Mouse (Mus musculus): ENCODE measurements around the gene Acta1. TPM values are rescaled to one million over a fixed set of nuclear protein-coding genes. Genes with fewer than 3 reads are reported as not detected.

The Acta1 gene
- total RNA-seq, 1 experiment, result 33.9 TPM

DNA sequence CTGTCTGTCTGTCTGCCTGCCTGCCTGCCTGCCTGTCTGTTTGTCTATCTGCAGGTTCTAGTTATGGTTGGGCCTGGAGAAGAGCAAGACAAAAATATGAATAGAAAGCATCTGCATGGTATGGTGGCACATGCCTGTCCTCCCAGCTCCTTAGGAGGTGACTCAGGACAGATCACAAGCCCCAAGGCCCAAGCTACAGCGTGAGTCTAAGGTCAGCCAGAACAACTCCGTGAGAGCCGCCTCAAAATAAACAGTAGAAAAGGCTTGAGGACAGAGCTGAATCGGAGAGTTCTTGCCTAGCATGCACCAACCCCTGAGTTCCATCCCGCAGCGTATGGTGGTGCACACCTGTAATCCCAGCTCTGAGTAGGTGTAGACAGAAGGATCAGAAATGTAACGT lies 28.8 kb downstream of the Acta1 start:
- no peak for DNase-seq (ENCODE audit: low read depth, low spot score)
- Histone ChIP-seq H3K4me1 (ENCODE audit: control insufficient read depth in 2 of 2, insufficient read depth in 2 of 2, low read length in 2 of 2, poor library complexity in 1 of 2) (no peaks in the 10 kb centered on the region), H3K4me3 (ENCODE audit: insufficient read depth in 1 of 2, low read depth in 1 of 2, low read length in 2 of 2, poor library complexity in 1 of 2, severe bottlenecking in 1 of 2) (no peak overlapping the region), H3K27ac (ENCODE audit: insufficient read depth, low read depth, low read length, poor library complexity, severe bottlenecking) (no peak overlapping the region), H3K9me3 (ENCODE audit: control insufficient read depth, insufficient read depth, low read depth, low read length) (no peaks in the 10 kb centered on the region), H3K36me3 (ENCODE audit: control insufficient read depth, insufficient read depth, low read length, poor library complexity, severe bottlenecking) (no peaks in the 10 kb centered on the region), H3K9ac (ENCODE audit: insufficient read depth, low read depth, low read length, poor library complexity, severe bottlenecking) (no peak overlapping the region)
- no peak for TF ChIP-seq ZC3H11A (IDR thresholded peaks at IDR 0.05; ENCODE audit: borderline replicate concordance, low read depth, low read length)
- TF ChIP-seq CHD2 (IDR thresholded peaks at IDR 0.05; ENCODE audit: low read depth, low read length), result no peak
- TF ChIP-seq MAFK (IDR thresholded peaks at IDR 0.05; ENCODE audit: insufficient read depth, low read depth, low read length), result no peak
- TF ChIP-seq ZNF384 (IDR thresholded peaks at IDR 0.05; ENCODE audit: low read depth, low read length), result no peak
- TF ChIP-seq HCFC1 (IDR thresholded peaks at IDR 0.05; ENCODE audit: borderline replicate concordance, insufficient read depth, low read length), result no peak
- in situ Hi-C loops (cut with MboI; ENCODE audit: low sequenced_read_pairs in 2 of 2, unreplicated experiment in 2 of 2), result no loop called here

DNA sequence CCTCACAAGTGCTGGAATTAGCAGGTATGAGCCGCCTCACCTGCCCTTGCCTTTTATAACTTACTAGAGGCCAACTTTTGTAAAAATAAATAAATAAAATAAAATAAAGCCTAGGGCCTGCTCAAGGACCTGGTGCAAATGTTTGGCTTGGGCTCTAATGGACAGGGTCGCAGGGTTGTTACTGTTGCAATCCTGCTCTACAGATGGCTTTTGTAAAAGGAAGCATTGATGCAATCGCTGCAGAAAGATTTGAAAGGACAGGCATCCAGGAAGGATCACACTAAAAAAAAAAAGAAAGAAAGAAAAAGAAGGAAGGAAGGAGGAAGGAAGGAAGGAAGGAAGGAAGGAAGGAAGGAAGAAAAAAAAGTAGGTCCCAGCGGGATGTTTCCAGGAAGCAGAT lies 34.2 kb downstream of the Acta1 start:
- TF ChIP-seq ZNF384 (IDR thresholded peaks at IDR 0.05; ENCODE audit: low read depth, low read length), result no peak
- TF ChIP-seq HCFC1 (IDR thresholded peaks at IDR 0.05; ENCODE audit: borderline replicate concordance, insufficient read depth, low read length), result no peak
- no peak for TF ChIP-seq MAFK (IDR thresholded peaks at IDR 0.05; ENCODE audit: insufficient read depth, low read depth, low read length)
- TF ChIP-seq ZC3H11A (IDR thresholded peaks at IDR 0.05; ENCODE audit: borderline replicate concordance, low read depth, low read length), result no peak
- no peak for TF ChIP-seq CHD2 (IDR thresholded peaks at IDR 0.05; ENCODE audit: low read depth, low read length)
- no peaks in the 10 kb centered on the region for H3K36me3 ChIP-seq (ENCODE audit: control insufficient read depth, insufficient read depth, low read length, poor library complexity, severe bottlenecking)
- DNase-seq (ENCODE audit: low read depth, low spot score), result no peak
- no peak overlapping the region; a peak in 1 of 4 replicates for H3K4me3 ChIP-seq (ENCODE audit: insufficient read depth in 1 of 2, low read depth in 1 of 2, low read length in 2 of 2, poor library complexity in 1 of 2, severe bottlenecking in 1 of 2)
- no peak overlapping the region for H3K27ac ChIP-seq (ENCODE audit: insufficient read depth, low read depth, low read length, poor library complexity, severe bottlenecking)
- H3K9me3 ChIP-seq (ENCODE audit: control insufficient read depth, insufficient read depth, low read depth, low read length), result no peaks in the 10 kb centered on the region
- H3K4me1 ChIP-seq (ENCODE audit: control insufficient read depth in 2 of 2, insufficient read depth in 2 of 2, low read length in 2 of 2, poor library complexity in 1 of 2), result peaks cover 4 to 5% of the 10 kb centered on the region in 2 experiments; a peak in 1 of 4 replicates
- H3K9ac ChIP-seq (ENCODE audit: insufficient read depth, low read depth, low read length, poor library complexity, severe bottlenecking), result no peak overlapping the region
- in situ Hi-C loops (cut with MboI; ENCODE audit: low sequenced_read_pairs in 2 of 2, unreplicated experiment in 2 of 2), result no loop called here

DNA sequence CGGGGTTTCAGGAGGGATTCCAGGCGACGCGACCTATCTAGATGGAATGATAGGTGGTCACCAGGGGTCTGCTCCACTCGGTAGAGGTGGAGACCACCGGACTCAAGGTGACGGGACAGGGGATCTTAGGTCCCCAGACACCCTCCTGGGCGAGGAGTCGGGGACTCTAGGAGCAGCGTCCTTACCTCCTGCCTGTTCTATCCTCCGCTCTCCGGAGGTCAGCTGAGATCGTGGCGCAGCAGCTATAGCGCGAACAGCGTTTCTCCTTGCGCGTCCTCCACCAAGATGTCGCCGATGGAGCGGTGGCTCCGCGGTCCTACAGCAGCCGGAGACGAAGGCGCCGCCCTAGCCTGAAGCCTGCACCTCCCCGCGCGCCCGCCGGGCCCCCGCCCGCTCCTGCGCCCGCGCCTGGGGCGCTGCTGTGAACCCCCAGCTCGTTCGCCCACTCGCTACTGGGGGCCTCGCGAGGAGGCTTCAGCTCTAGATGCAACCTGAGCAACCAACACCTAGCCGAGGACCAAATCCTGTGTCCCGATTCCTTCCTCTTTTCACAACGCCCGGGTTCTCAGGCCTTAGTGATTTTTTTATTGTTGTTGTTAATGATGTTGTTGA lies 34.8 kb downstream of the Acta1 start, which contains the start of gene Ccsap:
Gene Ccsap, minus strand, starts transcription at position 562 of the 612 bp plus-strand sequence.
- Histone ChIP-seq H3K4me3 (ENCODE audit: insufficient read depth in 1 of 2, low read depth in 1 of 2, low read length in 2 of 2, poor library complexity in 1 of 2, severe bottlenecking in 1 of 2) (peak within 1 kb of the TSS; percentile 83 to 99), H3K9me3 (ENCODE audit: control insufficient read depth, insufficient read depth, low read depth, low read length) (no peaks in the 10 kb centered on the region), H3K9ac (ENCODE audit: insufficient read depth, low read depth, low read length, poor library complexity, severe bottlenecking) (peak within 1 kb of the TSS; percentile 87), H3K36me3 (ENCODE audit: control insufficient read depth, insufficient read depth, low read length, poor library complexity, severe bottlenecking) (no peaks in the 10 kb centered on the region), H3K4me1 (ENCODE audit: control insufficient read depth in 2 of 2, insufficient read depth in 2 of 2, low read length in 2 of 2, poor library complexity in 1 of 2) (peaks cover 4 to 6% of the 10 kb centered on the region in 2 experiments; a peak in 1 of 4 replicates), H3K27ac (ENCODE audit: insufficient read depth, low read depth, low read length, poor library complexity, severe bottlenecking) (no peak within 1 kb of the TSS)
- no peak for DNase-seq (ENCODE audit: low read depth, low spot score)
- in situ Hi-C loops (cut with MboI; ENCODE audit: low sequenced_read_pairs in 2 of 2, unreplicated experiment in 2 of 2), result no loop called here
- TF ChIP-seq ZNF384 (IDR thresholded peaks at IDR 0.05; ENCODE audit: low read depth, low read length) (no peak), MAFK (IDR thresholded peaks at IDR 0.05; ENCODE audit: insufficient read depth, low read depth, low read length) (no peak), ZC3H11A (IDR thresholded peaks at IDR 0.05; ENCODE audit: borderline replicate concordance, low read depth, low read length) (no peak), CHD2 (IDR thresholded peaks at IDR 0.05; ENCODE audit: low read depth, low read length) (no peak), HCFC1 (IDR thresholded peaks at IDR 0.05; ENCODE audit: borderline replicate concordance, insufficient read depth, low read length) (no peak)

DNA sequence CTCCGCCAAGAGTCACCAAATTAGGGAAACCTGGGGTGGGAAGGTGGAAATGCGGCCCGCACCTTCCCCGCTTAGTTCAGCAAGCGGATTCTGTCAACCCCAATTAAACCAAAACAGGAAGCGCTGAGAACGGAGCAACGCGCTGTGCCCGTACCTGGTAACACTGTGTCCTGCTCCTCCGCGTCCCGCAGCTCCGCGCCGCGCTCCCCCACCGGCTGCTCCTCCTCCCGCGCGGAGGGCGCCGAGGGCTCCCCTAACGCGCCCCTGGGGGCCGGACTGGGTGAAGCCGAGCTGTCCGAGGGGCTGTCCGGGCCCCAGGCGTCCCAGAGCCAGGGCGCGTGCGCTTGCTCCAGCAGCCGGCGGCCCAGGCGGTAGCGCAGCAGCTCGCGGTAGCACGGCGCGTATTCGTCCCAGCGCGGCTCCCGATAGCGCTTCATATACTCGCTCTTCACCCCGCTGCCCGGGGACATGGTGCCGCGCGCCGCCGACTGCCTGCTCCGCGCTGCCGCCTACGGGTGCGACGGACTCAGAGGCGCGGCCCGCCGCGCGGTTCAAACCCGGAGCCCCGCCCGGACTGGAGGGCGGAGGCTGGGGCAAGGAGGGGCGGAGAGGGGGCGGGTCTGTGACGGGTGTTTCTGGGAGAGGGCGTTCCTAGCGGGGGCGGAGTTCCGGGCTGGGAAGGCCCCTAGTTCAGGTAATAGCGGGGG lies 35.5 kb downstream of the Acta1 start:
- Histone ChIP-seq H3K9me3 (ENCODE audit: control insufficient read depth, insufficient read depth, low read depth, low read length) (no peaks in the 10 kb centered on the region), H3K36me3 (ENCODE audit: control insufficient read depth, insufficient read depth, low read length, poor library complexity, severe bottlenecking) (no peaks in the 10 kb centered on the region), H3K4me1 (ENCODE audit: control insufficient read depth in 2 of 2, insufficient read depth in 2 of 2, low read length in 2 of 2, poor library complexity in 1 of 2) (peaks cover 4 to 6% of the 10 kb centered on the region in 2 experiments; a peak in 1 of 4 replicates), H3K27ac (ENCODE audit: insufficient read depth, low read depth, low read length, poor library complexity, severe bottlenecking) (no peak overlapping the region), H3K4me3 (ENCODE audit: insufficient read depth in 1 of 2, low read depth in 1 of 2, low read length in 2 of 2, poor library complexity in 1 of 2, severe bottlenecking in 1 of 2) (peak overlapping the region; percentile 83 to 99), H3K9ac (ENCODE audit: insufficient read depth, low read depth, low read length, poor library complexity, severe bottlenecking) (peak overlapping the region; percentile 87)
- DNase-seq (ENCODE audit: low read depth, low spot score), result peak; percentile 97
- no peak for TF ChIP-seq ZC3H11A (IDR thresholded peaks at IDR 0.05; ENCODE audit: borderline replicate concordance, low read depth, low read length)
- TF ChIP-seq MAFK (IDR thresholded peaks at IDR 0.05; ENCODE audit: insufficient read depth, low read depth, low read length), result no peak
- TF ChIP-seq CHD2 (IDR thresholded peaks at IDR 0.05; ENCODE audit: low read depth, low read length), result no peak
- no peak for TF ChIP-seq HCFC1 (IDR thresholded peaks at IDR 0.05; ENCODE audit: borderline replicate concordance, insufficient read depth, low read length)
- no peak for TF ChIP-seq ZNF384 (IDR thresholded peaks at IDR 0.05; ENCODE audit: low read depth, low read length)
- in situ Hi-C loops (cut with MboI; ENCODE audit: low sequenced_read_pairs in 2 of 2, unreplicated experiment in 2 of 2), result no loop called here
